Mouse (Mus musculus): ENCODE data around the gene Rtn2. TPM values are rescaled to one million over a fixed set of nuclear protein-coding genes. Genes with fewer than 3 reads are reported as not detected.

Rtn2 gene
- polyA plus RNA-seq, 1 experiment, result 0.29 TPM

DNA sequence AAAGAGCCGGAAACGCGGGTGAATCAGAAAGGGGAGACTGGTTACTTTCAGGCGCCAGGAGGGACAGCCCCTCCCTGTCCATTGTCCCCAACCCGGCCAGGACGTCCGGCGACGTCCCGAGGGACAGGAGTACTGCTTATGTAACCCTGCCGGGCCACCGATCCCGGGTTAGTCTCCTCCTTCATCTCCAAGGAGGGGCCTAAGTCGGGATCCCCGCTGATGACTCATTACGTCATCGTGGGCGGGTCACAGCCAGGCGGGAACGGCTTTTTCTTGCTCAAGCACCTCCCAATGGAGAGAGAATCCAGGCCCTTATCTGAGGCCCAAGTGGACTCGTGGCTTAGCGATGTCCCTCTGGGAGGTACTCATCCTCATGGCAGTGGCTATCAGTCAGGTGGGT is 44.7 kb downstream of the Rtn2 start:
- H3K4me3 ChIP-seq (replicated peaks), result peak overlapping the region; percentile 62
- H3K36me3 ChIP-seq (ENCODE audit: control insufficient read depth), result no peaks in the 10 kb centered on the region
- H3K27me3 ChIP-seq (ENCODE audit: control insufficient read depth), result peaks cover 61% of the 10 kb centered on the region
- peaks cover 6% of the 10 kb centered on the region for H3K9me3 ChIP-seq (ENCODE audit: control insufficient read depth, low read length)
- H3K4me1 ChIP-seq (ENCODE audit: control insufficient read depth), result peaks cover 31% of the 10 kb centered on the region
- TF ChIP-seq TAL1 (IDR thresholded peaks at IDR 0.05; ENCODE audit: low read length) (no peak), GATA1 (IDR thresholded peaks at IDR 0.05; ENCODE audit: low read length) (0 out of 2 replicates have a peak, but pooled peaks have one; percentile 44)

DNA sequence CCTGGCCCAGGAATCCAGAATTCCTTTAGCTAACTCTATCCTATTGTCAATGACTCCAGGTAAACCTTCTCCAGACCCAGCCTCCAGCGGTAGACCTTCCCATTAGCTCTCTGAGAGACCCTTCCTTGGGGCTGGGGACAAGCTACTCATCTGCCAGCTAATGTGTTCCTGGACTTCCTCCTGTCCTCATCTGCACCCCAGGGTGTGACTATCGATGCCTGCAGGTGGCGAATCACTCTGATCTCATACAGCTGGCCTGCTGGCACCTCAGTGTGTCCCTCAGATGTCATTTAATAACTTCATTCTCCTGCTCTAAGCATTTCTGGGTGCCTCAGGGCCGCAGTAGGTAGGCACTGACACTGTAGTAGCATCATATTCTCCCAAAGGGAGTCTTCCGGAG is 45.4 kb downstream of the Rtn2 start:
- Histone ChIP-seq H3K4me3 (replicated peaks) (no peak overlapping the region), H3K36me3 (ENCODE audit: control insufficient read depth) (no peaks in the 10 kb centered on the region), H3K9me3 (ENCODE audit: control insufficient read depth, low read length) (peaks cover 6% of the 10 kb centered on the region), H3K4me1 (ENCODE audit: control insufficient read depth) (peaks cover 35% of the 10 kb centered on the region), H3K27me3 (ENCODE audit: control insufficient read depth) (peaks cover 61% of the 10 kb centered on the region)
- TF ChIP-seq GATA1 (IDR thresholded peaks at IDR 0.05; ENCODE audit: low read length) (no peak), TAL1 (IDR thresholded peaks at IDR 0.05; ENCODE audit: low read length) (no peak)

DNA sequence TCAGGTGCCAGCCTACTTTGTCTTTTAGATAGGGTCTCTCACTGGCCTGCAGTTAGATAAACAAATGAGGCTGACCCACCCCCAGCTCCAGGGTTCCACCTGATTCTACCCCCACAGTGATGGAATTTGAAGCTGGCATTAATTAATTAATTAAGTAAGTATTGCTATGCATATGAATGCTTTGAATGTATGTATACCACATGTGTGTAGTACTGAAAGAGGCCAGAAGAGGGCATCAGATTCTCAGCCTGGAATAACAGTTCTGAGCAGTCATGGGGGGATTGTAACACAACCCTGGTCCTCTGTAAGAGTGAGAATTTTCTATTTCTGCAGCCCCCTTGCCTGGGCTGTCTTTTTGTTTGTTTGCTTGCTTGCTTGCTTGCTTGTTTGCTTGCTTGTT is 46.0 kb downstream of the Rtn2 start:
- no peaks in the 10 kb centered on the region for H3K36me3 ChIP-seq (ENCODE audit: control insufficient read depth)
- no peak for TF ChIP-seq GATA1 (IDR thresholded peaks at IDR 0.05; ENCODE audit: low read length)
- TF ChIP-seq TAL1 (IDR thresholded peaks at IDR 0.05; ENCODE audit: low read length), result no peak
- no peak overlapping the region for H3K4me3 ChIP-seq (replicated peaks)
- peaks cover 41% of the 10 kb centered on the region for H3K4me1 ChIP-seq (ENCODE audit: control insufficient read depth)
- peaks cover 62% of the 10 kb centered on the region for H3K27me3 ChIP-seq (ENCODE audit: control insufficient read depth)
- H3K9me3 ChIP-seq (ENCODE audit: control insufficient read depth, low read length), result peaks cover 6% of the 10 kb centered on the region

DNA sequence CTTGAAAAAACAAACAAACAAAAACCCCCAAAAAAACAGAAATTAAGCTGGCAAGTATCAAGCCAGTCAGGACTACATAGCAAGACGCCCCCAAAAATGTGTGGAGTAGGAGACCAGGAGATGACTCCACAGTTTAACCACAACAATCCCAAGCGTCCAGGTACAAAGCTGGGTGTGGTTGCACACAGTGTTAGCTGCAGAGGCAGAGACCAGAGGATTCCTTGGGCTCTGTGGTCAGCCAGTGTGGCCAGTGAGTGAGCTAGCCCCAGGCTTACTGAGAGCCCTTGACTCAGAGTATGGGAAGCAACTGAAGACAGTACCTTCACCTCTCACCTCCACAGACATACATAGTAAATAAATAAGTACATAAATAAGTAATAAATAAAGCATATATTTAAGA is 49.5 kb downstream of the Rtn2 start:
- H3K4me1 ChIP-seq (ENCODE audit: control insufficient read depth), result peaks cover 24% of the 10 kb centered on the region
- H3K36me3 ChIP-seq (ENCODE audit: control insufficient read depth), result no peaks in the 10 kb centered on the region
- no peak overlapping the region for H3K4me3 ChIP-seq (replicated peaks)
- peaks cover 55% of the 10 kb centered on the region for H3K27me3 ChIP-seq (ENCODE audit: control insufficient read depth)
- H3K9me3 ChIP-seq (ENCODE audit: control insufficient read depth, low read length), result peaks cover 6% of the 10 kb centered on the region
- TF ChIP-seq GATA1 (IDR thresholded peaks at IDR 0.05; ENCODE audit: low read length), result no peak
- no peak for TF ChIP-seq TAL1 (IDR thresholded peaks at IDR 0.05; ENCODE audit: low read length)

DNA sequence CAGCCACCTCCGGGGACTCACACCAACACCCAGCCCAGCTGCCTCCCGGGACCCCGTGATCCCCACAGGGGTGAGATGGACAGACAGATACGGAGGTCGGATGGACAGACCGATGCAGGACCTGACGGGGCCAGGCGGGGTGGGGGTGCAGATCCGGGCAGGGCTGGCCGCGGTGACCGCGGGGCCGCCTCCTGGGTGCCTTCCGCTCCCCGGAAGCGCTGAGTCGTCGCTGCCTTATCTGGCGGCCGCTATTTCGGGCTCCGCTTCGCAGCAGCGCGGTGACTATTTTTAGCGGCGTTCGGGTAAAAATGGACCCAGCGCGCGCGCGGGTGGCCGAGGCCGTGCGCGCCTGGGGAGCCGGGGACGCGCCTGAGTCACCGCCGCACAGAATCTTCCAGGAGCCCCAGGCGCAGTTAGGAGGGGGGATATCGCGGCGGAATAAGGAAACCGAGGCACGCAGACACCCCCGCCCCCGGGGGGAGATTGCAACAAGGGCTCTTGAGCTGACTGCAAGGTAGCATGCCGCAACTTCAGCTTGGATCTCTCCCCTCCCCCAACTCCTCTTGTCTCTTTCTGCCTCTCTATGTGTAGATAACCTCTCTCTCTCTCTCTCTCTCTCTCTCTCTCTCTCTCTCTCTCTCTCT is 50.4 kb downstream of the Rtn2 start:
- no peaks in the 10 kb centered on the region for H3K36me3 ChIP-seq (ENCODE audit: control insufficient read depth)
- peak overlapping the region; percentile 63 for H3K4me3 ChIP-seq (replicated peaks)
- H3K9me3 ChIP-seq (ENCODE audit: control insufficient read depth, low read length), result peaks cover 6% of the 10 kb centered on the region
- TF ChIP-seq TAL1 (IDR thresholded peaks at IDR 0.05; ENCODE audit: low read length) (no peak), GATA1 (IDR thresholded peaks at IDR 0.05; ENCODE audit: low read length) (no peak)
- H3K4me1 ChIP-seq (ENCODE audit: control insufficient read depth), result peaks cover 14% of the 10 kb centered on the region
- H3K27me3 ChIP-seq (ENCODE audit: control insufficient read depth), result peaks cover 56% of the 10 kb centered on the region

DNA sequence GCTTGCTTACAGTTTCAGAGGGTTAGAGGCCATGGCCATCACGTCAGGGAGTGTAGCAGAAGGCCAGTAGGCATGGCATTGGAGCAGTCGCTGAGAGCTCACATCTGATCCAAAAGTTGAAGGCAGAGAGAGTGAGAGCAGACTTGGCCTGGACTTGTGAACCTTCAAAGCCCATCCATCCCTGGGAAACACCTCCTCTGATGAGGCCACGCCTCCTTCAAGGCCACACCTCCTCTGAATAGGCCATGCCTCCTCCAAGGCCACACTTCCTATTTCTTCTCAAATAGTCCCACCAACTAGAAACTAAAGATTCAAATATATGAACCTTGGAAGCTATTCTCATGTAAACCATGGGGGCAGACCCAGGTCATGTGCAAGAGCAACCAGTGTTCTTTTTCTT is 53.2 kb downstream of the Rtn2 start:
- TF ChIP-seq GATA1 (IDR thresholded peaks at IDR 0.05; ENCODE audit: low read length) (no peak), TAL1 (IDR thresholded peaks at IDR 0.05; ENCODE audit: low read length) (no peak)
- H3K36me3 ChIP-seq (ENCODE audit: control insufficient read depth), result no peaks in the 10 kb centered on the region
- peaks cover 10% of the 10 kb centered on the region for H3K4me1 ChIP-seq (ENCODE audit: control insufficient read depth)
- H3K27me3 ChIP-seq (ENCODE audit: control insufficient read depth), result peaks cover 61% of the 10 kb centered on the region
- no peaks in the 10 kb centered on the region for H3K9me3 ChIP-seq (ENCODE audit: control insufficient read depth, low read length)
- H3K4me3 ChIP-seq (replicated peaks), result no peak overlapping the region

DNA sequence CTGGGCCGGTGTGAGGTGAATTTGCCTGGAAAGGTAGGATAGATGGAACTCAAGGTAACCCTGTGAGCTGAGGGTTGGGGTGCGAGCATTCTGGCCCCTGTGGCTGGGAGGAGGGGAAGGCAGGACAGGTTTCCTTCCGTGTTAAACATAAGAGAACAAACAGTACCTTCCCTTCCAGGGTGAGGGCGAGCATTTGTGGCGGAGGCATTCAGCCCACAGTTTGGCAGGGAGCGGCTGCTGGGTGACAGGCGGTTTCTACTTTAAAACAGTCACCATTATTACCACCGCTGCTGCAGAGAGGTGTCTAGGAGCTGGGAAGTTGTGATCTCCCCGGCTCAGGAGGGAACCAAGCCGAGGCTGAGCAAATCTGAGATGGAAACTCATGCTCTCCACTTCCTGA is 54.7 kb downstream of the Rtn2 start:
- H3K9me3 ChIP-seq (ENCODE audit: control insufficient read depth, low read length), result no peaks in the 10 kb centered on the region
- TF ChIP-seq GATA1 (IDR thresholded peaks at IDR 0.05; ENCODE audit: low read length), result no peak
- TF ChIP-seq TAL1 (IDR thresholded peaks at IDR 0.05; ENCODE audit: low read length), result no peak
- H3K36me3 ChIP-seq (ENCODE audit: control insufficient read depth), result no peaks in the 10 kb centered on the region
- H3K27me3 ChIP-seq (ENCODE audit: control insufficient read depth), result peaks cover 65% of the 10 kb centered on the region
- peaks cover 10% of the 10 kb centered on the region for H3K4me1 ChIP-seq (ENCODE audit: control insufficient read depth)
- no peak overlapping the region for H3K4me3 ChIP-seq (replicated peaks)

DNA sequence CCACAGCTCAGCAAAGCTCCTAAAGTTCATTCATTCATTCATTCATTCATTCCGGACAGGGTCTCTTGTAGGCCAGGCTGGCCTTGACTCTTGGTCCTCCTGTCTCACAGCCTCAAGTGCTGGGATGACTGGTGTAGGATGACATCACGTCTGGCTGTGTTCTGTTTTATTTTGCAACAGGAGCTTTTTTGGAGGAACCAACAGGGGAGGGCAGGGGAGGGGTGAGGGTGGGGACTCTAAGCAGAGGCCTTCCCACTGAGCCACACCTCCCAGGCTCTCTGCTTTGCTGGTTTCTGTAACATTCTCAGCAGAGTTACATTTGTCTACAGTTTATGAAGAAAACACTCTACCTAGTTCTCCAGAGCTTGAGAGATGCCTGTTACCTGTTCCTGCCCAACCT is 55.6 kb downstream of the Rtn2 start:
- Histone ChIP-seq H3K36me3 (ENCODE audit: control insufficient read depth) (no peaks in the 10 kb centered on the region), H3K4me3 (replicated peaks) (no peak overlapping the region), H3K27me3 (ENCODE audit: control insufficient read depth) (peaks cover 65% of the 10 kb centered on the region), H3K9me3 (ENCODE audit: control insufficient read depth, low read length) (no peaks in the 10 kb centered on the region), H3K4me1 (ENCODE audit: control insufficient read depth) (peaks cover 9% of the 10 kb centered on the region)
- TF ChIP-seq GATA1 (IDR thresholded peaks at IDR 0.05; ENCODE audit: low read length) (no peak), TAL1 (IDR thresholded peaks at IDR 0.05; ENCODE audit: low read length) (no peak)

DNA sequence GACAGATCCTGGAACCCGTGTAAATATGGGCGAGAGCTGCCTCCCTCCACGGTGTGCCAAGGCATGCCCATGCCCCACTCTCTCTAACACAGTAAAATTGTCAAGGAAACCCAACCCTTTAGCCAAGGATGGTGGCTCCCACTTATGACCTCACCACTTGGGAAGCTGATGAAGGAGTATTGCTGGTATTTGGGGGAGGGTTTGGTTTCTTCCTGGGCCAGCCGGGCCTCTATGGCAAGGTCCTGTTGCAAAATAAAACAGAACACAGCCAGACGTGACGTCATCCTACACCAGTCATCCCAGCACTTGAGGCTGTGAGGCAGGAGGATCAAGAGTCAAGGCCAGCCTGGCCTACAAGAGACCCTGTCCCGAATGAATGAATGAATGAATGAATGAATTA is 56.2 kb downstream of the Rtn2 start:
- no peaks in the 10 kb centered on the region for H3K9me3 ChIP-seq (ENCODE audit: control insufficient read depth, low read length)
- no peak overlapping the region for H3K4me3 ChIP-seq (replicated peaks)
- H3K27me3 ChIP-seq (ENCODE audit: control insufficient read depth), result peaks cover 65% of the 10 kb centered on the region
- TF ChIP-seq TAL1 (IDR thresholded peaks at IDR 0.05; ENCODE audit: low read length) (no peak), GATA1 (IDR thresholded peaks at IDR 0.05; ENCODE audit: low read length) (no peak)
- H3K36me3 ChIP-seq (ENCODE audit: control insufficient read depth), result no peaks in the 10 kb centered on the region
- peaks cover 10% of the 10 kb centered on the region for H3K4me1 ChIP-seq (ENCODE audit: control insufficient read depth)

DNA sequence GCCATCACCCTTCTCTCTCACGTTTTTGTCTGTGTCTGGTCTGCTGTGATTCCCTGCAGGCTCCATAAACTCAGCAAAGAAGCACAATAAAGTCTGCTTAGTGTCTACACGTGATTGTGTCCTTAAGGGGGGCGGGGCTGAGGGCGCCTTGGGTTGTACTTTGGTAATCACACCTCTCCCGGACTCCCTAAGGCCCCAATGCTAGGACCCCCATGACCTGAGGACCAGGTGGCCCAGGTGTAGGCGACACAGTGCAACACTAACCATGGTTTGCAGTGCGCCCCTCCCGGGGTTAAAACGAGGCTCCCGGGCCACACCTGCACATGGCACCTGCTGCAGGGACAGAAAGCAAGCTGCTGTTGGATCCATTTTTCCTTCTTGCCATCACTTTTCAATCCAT is 58.8 kb downstream of the Rtn2 start:
- Histone ChIP-seq H3K27me3 (ENCODE audit: control insufficient read depth) (peaks cover 73% of the 10 kb centered on the region), H3K4me3 (replicated peaks) (no peak overlapping the region), H3K36me3 (ENCODE audit: control insufficient read depth) (no peaks in the 10 kb centered on the region), H3K9me3 (ENCODE audit: control insufficient read depth, low read length) (no peaks in the 10 kb centered on the region), H3K4me1 (ENCODE audit: control insufficient read depth) (peaks cover 29% of the 10 kb centered on the region)
- TF ChIP-seq TAL1 (IDR thresholded peaks at IDR 0.05; ENCODE audit: low read length) (no peak), GATA1 (IDR thresholded peaks at IDR 0.05; ENCODE audit: low read length) (no peak)

Measured in erythroblast, embryonic 14.5 days (primary cell).